Mouse (Mus musculus) erythroblast, embryonic 14.5 days (primary cell): Measurements from ENCODE around the gene Yy1.

Experiments used
- GATA1 ChIP-seq: IDR thresholded peaks from 2 replicates; pipeline ENCODE4 v1.6.1; 2012; ENCODE audit warnings: low read length, inconsistent platforms, mixed read lengths
- TAL1 ChIP-seq: IDR thresholded peaks from 3 replicates; pipeline ENCODE4 v1.6.1; 2012; ENCODE audit warnings: low read length, inconsistent platforms, mixed read lengths

DNA sequence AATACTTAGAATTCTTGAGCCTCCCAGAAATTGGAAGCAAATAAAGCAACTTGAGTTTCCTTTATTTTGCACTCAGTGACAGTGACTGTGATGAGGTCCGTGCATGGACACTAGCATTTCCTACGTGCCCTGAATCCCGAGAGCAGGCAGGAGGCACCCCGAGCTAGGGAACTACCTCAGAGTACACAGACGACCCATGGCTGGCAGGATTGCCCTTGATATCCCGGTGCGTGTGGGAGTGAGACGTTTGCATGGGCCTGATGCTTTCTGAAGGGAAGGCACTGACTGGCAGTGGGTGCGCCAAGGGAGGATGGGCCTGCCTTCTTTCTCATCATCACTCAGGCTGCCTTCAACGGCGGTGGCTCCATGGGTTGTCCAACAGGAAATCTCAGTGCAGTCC lies 23.8 kb downstream of the Yy1 start:
- TF ChIP-seq GATA1 = no peak
- TF ChIP-seq TAL1 = no peak
